Mouse (Mus musculus): ENCODE data around the gene Kcnj11. TPM values are rescaled to one million over a fixed set of nuclear protein-coding genes. Genes with fewer than 3 reads are reported as not detected.

Gene Kcnj11
- total and polyA plus RNA-seq, 3 experiments, result not detected

DNA sequence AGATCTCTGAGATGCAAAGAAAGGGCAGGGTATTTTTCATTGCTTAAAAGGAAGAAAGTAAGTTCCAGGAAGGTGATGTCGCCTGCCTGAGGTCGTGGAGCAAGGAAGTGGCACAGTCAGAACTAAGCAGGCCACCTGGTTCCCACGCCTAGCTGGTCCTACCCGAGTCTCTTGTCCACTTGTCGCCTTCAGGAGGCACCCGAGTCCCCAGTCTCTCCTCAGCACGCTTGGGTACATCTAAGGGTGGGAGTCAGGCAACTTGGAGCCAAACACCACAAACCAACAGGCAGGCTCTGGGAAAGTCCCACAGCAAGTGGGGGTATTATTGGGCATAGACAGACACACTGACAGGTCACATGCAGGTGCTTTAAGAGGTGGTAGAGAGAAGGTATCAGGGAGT is 30.2 kb upstream of the Kcnj11 start:
- Histone ChIP-seq H3K36me3 (ENCODE audit: control insufficient read depth in 1 of 2, insufficient read depth in 2 of 2, low read length in 2 of 2) (no peaks in the 10 kb centered on the region), H3K9ac (ENCODE audit: control insufficient read depth, low read depth, low read length, poor library complexity, severe bottlenecking) (no peak overlapping the region), H3K27me3 (ENCODE audit: control insufficient read depth in 1 of 2, insufficient read depth in 2 of 2, low read length in 2 of 2) (no peaks in the 10 kb centered on the region; a peak in 1 of 4 replicates), H3K27ac (ENCODE audit: control insufficient read depth, low read depth, low read length) (no peak overlapping the region), H3K4me3 (ENCODE audit: control insufficient read depth in 1 of 2, insufficient read depth in 1 of 2, low read depth in 2 of 2, low read length in 2 of 2) (no peak overlapping the region), H3K79me2 (ENCODE audit: control insufficient read depth, insufficient read depth, low read length, poor library complexity) (no peaks in the 10 kb centered on the region), H3K4me1 (ENCODE audit: control insufficient read depth in 1 of 2, insufficient read depth in 2 of 2, low read length in 2 of 2) (no peaks in the 10 kb centered on the region), H3K9me3 (replicated peaks; ENCODE audit: insufficient read depth, low read length) (no peaks in the 10 kb centered on the region)
- no peak for TF ChIP-seq UBTF (IDR thresholded peaks at IDR 0.05; ENCODE audit: borderline replicate concordance, insufficient read depth, low read depth, low read length)
- no peak for TF ChIP-seq JUND (IDR thresholded peaks at IDR 0.05; ENCODE audit: low read depth, low read length)
- no peak for TF ChIP-seq TCF12 (IDR thresholded peaks at IDR 0.05; ENCODE audit: low read depth, low read length)
- no peak for TF ChIP-seq ETS1 (IDR thresholded peaks at IDR 0.05; ENCODE audit: low read depth, low read length)
- no peak for TF ChIP-seq MYB (IDR thresholded peaks at IDR 0.05; ENCODE audit: low read depth, low read length)
- no peak for TF ChIP-seq MXI1 (IDR thresholded peaks at IDR 0.05; ENCODE audit: low read depth, low read length)
- TF ChIP-seq TAL1 (IDR thresholded peaks at IDR 0.05; ENCODE audit: low read length), result no peak
- TF ChIP-seq GATA1 (IDR thresholded peaks at IDR 0.05; ENCODE audit: low read depth, low read length), result no peak
- TF ChIP-seq NRF1 (IDR thresholded peaks at IDR 0.05; ENCODE audit: insufficient read depth, low read depth, low read length, poor library complexity, severe bottlenecking), result no peak
- DNase-seq (ENCODE audit: low read depth, low spot score), result no peak

DNA sequence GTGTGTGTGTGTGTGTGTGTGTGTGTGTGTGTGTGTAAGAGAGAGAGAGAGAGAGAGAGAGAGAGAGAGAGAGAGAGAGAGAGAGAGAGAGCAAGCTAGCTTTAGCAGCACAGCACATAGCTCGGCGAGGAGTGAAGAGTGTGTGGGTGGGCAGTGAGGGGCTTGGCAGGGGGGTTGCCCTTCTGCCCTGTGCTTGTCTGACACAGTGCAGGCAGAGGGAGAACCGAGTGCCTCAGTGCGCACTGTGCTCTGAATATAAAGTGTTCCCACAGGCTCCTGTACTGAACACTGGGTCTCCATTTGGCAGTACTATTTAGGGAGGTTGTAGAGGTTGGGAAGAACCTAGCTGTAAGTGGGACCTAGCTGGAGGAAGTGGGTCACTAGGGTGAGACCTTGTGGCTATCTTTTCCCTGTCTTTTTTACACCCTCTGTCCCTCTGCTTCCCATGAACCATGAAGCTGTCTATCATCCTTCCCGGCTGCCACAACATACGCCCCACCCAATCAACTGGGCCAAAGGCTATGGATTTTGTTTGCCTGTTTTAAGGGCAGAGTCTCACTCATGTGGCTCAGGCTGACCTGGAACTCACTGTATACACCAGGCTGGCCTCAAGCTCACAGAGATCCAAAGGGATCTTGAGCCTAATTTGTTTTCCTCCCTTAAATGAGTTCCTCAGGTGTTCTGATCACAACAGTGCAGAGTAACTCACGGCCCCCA is 29.1 kb upstream of the Kcnj11 start:
- Histone ChIP-seq H3K4me1 (ENCODE audit: control insufficient read depth in 1 of 2, insufficient read depth in 2 of 2, low read length in 2 of 2) (no peaks in the 10 kb centered on the region), H3K9me3 (replicated peaks; ENCODE audit: insufficient read depth, low read length) (no peaks in the 10 kb centered on the region), H3K79me2 (ENCODE audit: control insufficient read depth, insufficient read depth, low read length, poor library complexity) (no peaks in the 10 kb centered on the region), H3K4me3 (ENCODE audit: control insufficient read depth in 1 of 2, insufficient read depth in 1 of 2, low read depth in 2 of 2, low read length in 2 of 2) (no peak overlapping the region), H3K36me3 (ENCODE audit: control insufficient read depth in 1 of 2, insufficient read depth in 2 of 2, low read length in 2 of 2) (no peaks in the 10 kb centered on the region), H3K27ac (ENCODE audit: control insufficient read depth, low read depth, low read length) (no peak overlapping the region), H3K9ac (ENCODE audit: control insufficient read depth, low read depth, low read length, poor library complexity, severe bottlenecking) (no peak overlapping the region), H3K27me3 (ENCODE audit: control insufficient read depth in 1 of 2, insufficient read depth in 2 of 2, low read length in 2 of 2) (no peaks in the 10 kb centered on the region; a peak in 1 of 4 replicates)
- no peak for DNase-seq (ENCODE audit: low read depth, low spot score)
- TF ChIP-seq RAD21 (IDR thresholded peaks at IDR 0.05; ENCODE audit: low read depth, low read length), result no peak
- TF ChIP-seq CHD1 (IDR thresholded peaks at IDR 0.05; ENCODE audit: low read depth, low read length), result no peak
- TF ChIP-seq RCOR1 (IDR thresholded peaks at IDR 0.05; ENCODE audit: low read depth, low read length), result no peak

DNA sequence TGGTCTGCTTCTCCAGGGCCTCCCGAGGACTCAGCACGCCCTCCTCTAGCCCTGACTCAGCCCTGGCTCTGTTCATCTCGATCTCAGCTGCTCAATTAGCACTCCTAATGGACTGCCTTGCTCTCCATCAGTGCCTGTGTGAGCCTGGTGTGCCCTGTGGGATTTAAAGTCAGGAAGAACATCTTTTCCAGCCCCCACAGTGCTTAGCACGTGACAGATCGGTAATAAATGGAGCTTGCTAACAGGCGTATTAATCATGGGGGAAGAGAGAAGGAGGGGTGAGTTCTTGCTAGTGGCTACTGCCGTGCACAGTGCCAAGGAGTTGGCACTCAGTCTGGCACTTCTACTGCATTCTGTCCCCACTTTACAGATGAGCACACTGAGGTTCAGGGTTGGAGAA is 27.6 kb upstream of the Kcnj11 start:
- no peak for DNase-seq (ENCODE audit: low read depth, low spot score)
- no peak for TF ChIP-seq MYB (IDR thresholded peaks at IDR 0.05; ENCODE audit: low read depth, low read length)
- no peak for TF ChIP-seq USF2 (IDR thresholded peaks at IDR 0.05; ENCODE audit: borderline replicate concordance in 1 of 2, insufficient read depth in 1 of 2, low read depth in 1 of 2, low read length in 2 of 2)
- TF ChIP-seq GABPA (IDR thresholded peaks at IDR 0.05; ENCODE audit: low read depth, low read length), result no peak
- TF ChIP-seq ZKSCAN1 (IDR thresholded peaks at IDR 0.05; ENCODE audit: low read depth, low read length), result no peak
- no peak for TF ChIP-seq KAT2A (conservative IDR thresholded peaks at IDR 0.05; ENCODE audit: low read depth, low read length)
- no peak for TF ChIP-seq CHD1 (IDR thresholded peaks at IDR 0.05; ENCODE audit: low read depth, low read length)
- no peak for TF ChIP-seq NRF1 (IDR thresholded peaks at IDR 0.05; ENCODE audit: insufficient read depth, low read depth, low read length, poor library complexity, severe bottlenecking)
- no peak for TF ChIP-seq BHLHE40 (IDR thresholded peaks at IDR 0.05; ENCODE audit: borderline replicate concordance, low read depth, low read length)
- TF ChIP-seq MAFK (IDR thresholded peaks at IDR 0.05; ENCODE audit: borderline replicate concordance, low read depth, low read length), result no peak
- no peak for TF ChIP-seq MAZ (IDR thresholded peaks at IDR 0.05; ENCODE audit: low read depth, low read length)
- no peak for TF ChIP-seq MYC (IDR thresholded peaks at IDR 0.05; ENCODE audit: low read depth, low read length)
- no peak for TF ChIP-seq TAL1 (IDR thresholded peaks at IDR 0.05; ENCODE audit: low read length)
- no peak for TF ChIP-seq CTCF (IDR thresholded peaks at IDR 0.05 in 2 of 3, conservative IDR thresholded peaks at IDR 0.05 in 1 of 3; ENCODE audit: control insufficient read depth in 1 of 3, insufficient read depth in 1 of 3, low read depth in 2 of 3, low read length in 3 of 3, poor library complexity in 1 of 3, severe bottlenecking in 1 of 3)
- no peak for TF ChIP-seq MXI1 (IDR thresholded peaks at IDR 0.05; ENCODE audit: low read depth, low read length)
- no peak for TF ChIP-seq MEF2A (IDR thresholded peaks at IDR 0.05; ENCODE audit: extremely low read depth, insufficient replicate concordance, low read depth, low read length, poor library complexity, severe bottlenecking)

More for the DNA sequence above, 27.6 kb upstream of the Kcnj11 start:
- Histone ChIP-seq H3K4me1 (ENCODE audit: control insufficient read depth in 1 of 2, insufficient read depth in 2 of 2, low read length in 2 of 2) (no peaks in the 10 kb centered on the region), H3K9me3 (replicated peaks; ENCODE audit: insufficient read depth, low read length) (no peaks in the 10 kb centered on the region), H3K79me2 (ENCODE audit: control insufficient read depth, insufficient read depth, low read length, poor library complexity) (no peaks in the 10 kb centered on the region), H3K27ac (ENCODE audit: control insufficient read depth, low read depth, low read length) (no peak overlapping the region), H3K9ac (ENCODE audit: control insufficient read depth, low read depth, low read length, poor library complexity, severe bottlenecking) (no peak overlapping the region), H3K27me3 (ENCODE audit: control insufficient read depth in 1 of 2, insufficient read depth in 2 of 2, low read length in 2 of 2) (no peaks in the 10 kb centered on the region; a peak in 1 of 4 replicates), H3K36me3 (ENCODE audit: control insufficient read depth in 1 of 2, insufficient read depth in 2 of 2, low read length in 2 of 2) (no peaks in the 10 kb centered on the region), H3K4me3 (ENCODE audit: control insufficient read depth in 1 of 2, insufficient read depth in 1 of 2, low read depth in 2 of 2, low read length in 2 of 2) (no peak overlapping the region)

All from MEL (cell line).